Mouse (Mus musculus) lung, postnatal 10 days (tissue): Measurements from ENCODE around the gene Tst.

Experiments used
- DNase-seq: peaks from one replicate; pipeline ENCODE4 v3.0.0; 2021

Tst gene

GRCm38 (mm10) chr15:78429871-78430622, 24.3 kb upstream of the Tst start:
- no peak for DNase-seq

GRCm38 (mm10) chr15:78429139-78429459, 23.4 kb upstream of the Tst start:
- DNase-seq, result no peak

- DNase-seq, result peak; percentile 87
These were observed 22.9 kb upstream of the Tst start, which contains the start of gene Kctd17 for GRCm38 (mm10) chr15:78428391-78429138. TSS of gene Kctd17 (plus strand) at chr15:78428564.

- no peak for DNase-seq
These were observed 19.5 kb upstream of the Tst start for GRCm38 (mm10) chr15:78425230-78425629.

- DNase-seq, result peak; percentile 53
These were observed 18.8 kb upstream of the Tst start for GRCm38 (mm10) chr15:78424507-78424906.

- DNase-seq, result peak; percentile 90
These were observed 16.6 kb upstream of the Tst start for GRCm38 (mm10) chr15:78422046-78422956.

- DNase-seq, result no peak
These were observed 14.7 kb upstream of the Tst start for GRCm38 (mm10) chr15:78420395-78420794.

- peak; percentile 72 for DNase-seq
These were observed 11.2 kb upstream of the Tst start for GRCm38 (mm10) chr15:78416937-78417336.

- DNase-seq, result no peak
These were observed 8.4 kb upstream of the Tst start for GRCm38 (mm10) chr15:78414157-78414556.

- DNase-seq, result no peak
These were observed 8.0 kb upstream of the Tst start for GRCm38 (mm10) chr15:78413719-78414117.

GRCm38 (mm10) chr15:78413083-78413718, 7.5 kb upstream of the Tst start:
- DNase-seq, result no peak

- no peak for DNase-seq
These were observed 3.9 kb upstream of the Tst start for GRCm38 (mm10) chr15:78409570-78410052.

GRCm38 (mm10) chr15:78406293-78406934, 707 bp upstream of the Tst start, which contains the start of gene Mpst:
TSS of gene Mpst (plus strand) at chr15:78406416.
- DNase-seq, result peak; percentile 94

- DNase-seq, result no peak
These were observed 609 bp downstream of the Tst start for GRCm38 (mm10) chr15:78405098-78405497.

GRCm38 (mm10) chr15:78403896-78404295, 1.8 kb downstream of the Tst start:
- peak; percentile 71 for DNase-seq

GRCm38 (mm10) chr15:78403301-78403741, 2.4 kb downstream of the Tst start:
- peak; percentile 41 for DNase-seq

- DNase-seq, result peak; percentile 87
These were observed 3.3 kb downstream of the Tst start for GRCm38 (mm10) chr15:78402423-78402822.

GRCm38 (mm10) chr15:78401921-78402320, 3.8 kb downstream of the Tst start:
- peak; percentile 82 for DNase-seq

- no peak for DNase-seq
These were observed 4.4 kb downstream of the Tst start for GRCm38 (mm10) chr15:78401345-78401744.

GRCm38 (mm10) chr15:78395478-78395962, 10.2 kb downstream of the Tst start, which contains the start of gene Tex33:
TSS of gene Tex33 (minus strand) at chr15:78395912.
- no peak for DNase-seq

GRCm38 (mm10) chr15:78390855-78391254, 14.9 kb downstream of the Tst start:
- no peak for DNase-seq

- DNase-seq, result no peak
These were observed 20.1 kb downstream of the Tst start for GRCm38 (mm10) chr15:78385564-78385963.
